Mouse (Mus musculus) neural tube, embryonic 15.5 days (tissue): ENCODE measurements around the gene Lypd5. TPM values are rescaled to one million over a fixed set of nuclear protein-coding genes. Genes with fewer than 3 reads are reported as not detected.

ENCODE experiments used
- ATAC-seq: fragments of 200-750 bp; cut with Nextera tagmentation; 2 replicates; pipeline ENCODE4 v1.8.0; 2017; ENCODE audit warnings: mild to moderate bottlenecking, moderate TSS enrichment, moderate library complexity; ENCODE audit not compliant: low FRiP score
- H3K27ac ChIP-seq: fragments of 300-500 bp; sonication (generic); replicated peaks from 2 replicates; pipeline ENCODE4 v1.5.1; 2015; ENCODE audit warnings: mild to moderate bottlenecking, inconsistent platforms
- H3K27me3 ChIP-seq: fragments of 300-500 bp; sonication (generic); replicated peaks from 2 replicates; pipeline ENCODE4 v1.6.1; 2015; ENCODE audit warnings: inconsistent platforms
- H3K36me3 ChIP-seq: fragments of 300-500 bp; sonication (generic); 2 replicates; pipeline ENCODE4 v1.6.1; 2015; ENCODE audit warnings: inconsistent platforms
- H3K4me1 ChIP-seq: fragments of 300-500 bp; sonication (generic); 2 replicates; pipeline ENCODE4 v1.6.1; 2015; ENCODE audit warnings: inconsistent platforms
- H3K4me2 ChIP-seq: fragments of 300-500 bp; sonication (generic); 2 replicates; pipeline ENCODE4 v1.6.1; 2015; ENCODE audit warnings: inconsistent platforms, mild to moderate bottlenecking, moderate library complexity
- H3K4me3 ChIP-seq: fragments of 300-500 bp; sonication (generic); replicated peaks from 2 replicates; pipeline ENCODE4 v1.5.1; 2015; ENCODE audit warnings: mild to moderate bottlenecking, inconsistent platforms
- H3K9ac ChIP-seq: fragments of 300-500 bp; sonication (generic); replicated peaks from 2 replicates; pipeline ENCODE4 v1.6.1; 2015; ENCODE audit warnings: mild to moderate bottlenecking, inconsistent platforms
- H3K9me3 ChIP-seq: fragments of 300-500 bp; sonication (generic); replicated peaks from 2 replicates; pipeline ENCODE4 v1.6.1; 2016; ENCODE audit warnings: inconsistent platforms
- WGBS: fragments of 180-500 bp; shearing (Covaris S2); methylation state at CpG from one replicate; pipeline ENCODE4 v1.1.7; 2015; ENCODE audit warnings: mixed read lengths; 5-methylcytosine and 5-hydroxymethylcytosine counted together
- microRNA-seq: library from miRNA; unstranded; fragments of <30 nt; microRNA quantifications from one replicate; pipeline ENCODE4, GENCODE M21; 2017
- polyA plus RNA-seq: library from polyadenylated mRNA; unstranded; fragments of >200 nt; fragmentation: Nextera tagmentation; extraction: Ambion mirVana; gene quantifications from 2 replicates; pipeline ENCODE4 v1.2.1, GENCODE M21; 2015

Lypd5 gene
- polyA plus RNA-seq, 1 experiment from 2014 or later: 0.06 TPM

GRCm38 (mm10) chr7:24402851-24403250 lies 53.9 kb downstream of the Lypd5 start:
- Histone ChIP-seq H3K27me3 (no peaks in the 10 kb centered on the region), H3K9me3 (no peaks in the 10 kb centered on the region), H3K36me3 (peaks cover 43% of the 10 kb centered on the region), H3K4me2 (no peak overlapping the region), H3K4me1 (peaks cover 30% of the 10 kb centered on the region), H3K27ac (no peak overlapping the region), H3K9ac (no peak overlapping the region), H3K4me3 (no peak overlapping the region)
- no peak for ATAC-seq
- 97% methylated on average over 9 of the region's 9 CpGs for WGBS

Small RNA genes lying within 50 kb of the gene (microRNA-seq; reads per million reads assigned to microRNA genes)
- not detected for gene Gm27592

Other genes with a start within 250 kb of the Lypd5 start
- 10.4 and 12.2 TPM in 2 replicates for gene Zfp112, start 236.9 kb upstream of the Lypd5 start, polyA plus RNA-seq
- 24.4 and 24.7 TPM in 2 replicates for gene Zfp235, start 215.0 kb upstream of the Lypd5 start, polyA plus RNA-seq
- 5.3 and 6.2 TPM in 2 replicates for gene Zfp114, start 174.1 kb upstream of the Lypd5 start, polyA plus RNA-seq
- gene Zfp111, start 137.8 kb upstream of the Lypd5 start, polyA plus RNA-seq: 5.1 and 5.9 TPM in 2 replicates
- 4.4 and 4.5 TPM in 2 replicates for gene Zfp109, start 111.6 kb upstream of the Lypd5 start, polyA plus RNA-seq
- 6.0 and 6.9 TPM in 2 replicates for gene Zfp108, start 94.4 kb upstream of the Lypd5 start, polyA plus RNA-seq
- gene Zfp93, start 78.8 kb upstream of the Lypd5 start, polyA plus RNA-seq: 6.3 and 8.8 TPM in 2 replicates
- 42.0 and 44.7 TPM in 2 replicates for gene Zfp61, start 48.0 kb upstream of the Lypd5 start, polyA plus RNA-seq
- 20.0 and 20.2 TPM in 2 replicates for gene Zfp94, start 32.5 kb upstream of the Lypd5 start, polyA plus RNA-seq
- 0.24 and 0.29 TPM in 2 replicates for gene Tescl, start 15.3 kb upstream of the Lypd5 start, polyA plus RNA-seq
- gene Kcnn4, start 21.1 kb downstream of the Lypd5 start, polyA plus RNA-seq: 3.0 and 11.2 TPM in 2 replicates
- gene Smg9, start 50.4 kb downstream of the Lypd5 start, polyA plus RNA-seq: 34.4 and 38.3 TPM in 2 replicates
- gene Irgc1, start 103.1 kb downstream of the Lypd5 start, polyA plus RNA-seq: not detected in 2 replicates
- 1.7 and 4.6 TPM in 2 replicates for gene Plaur, start 113.3 kb downstream of the Lypd5 start, polyA plus RNA-seq
- gene Cadm4, start 132.8 kb downstream of the Lypd5 start, polyA plus RNA-seq: 67.2 and 90.6 TPM in 2 replicates
- 215 and 282 TPM in 2 replicates for gene Zfp428, start 157.8 kb downstream of the Lypd5 start, polyA plus RNA-seq
- 0.98 and 1.2 TPM in 2 replicates for gene AC161166.1, start 163.3 kb downstream of the Lypd5 start, polyA plus RNA-seq
- gene Irgq, start 181.5 kb downstream of the Lypd5 start, polyA plus RNA-seq: 18.8 and 21.1 TPM in 2 replicates
- gene Pinlyp, start 196.9 kb downstream of the Lypd5 start, polyA plus RNA-seq: 0.51 TPM in 1 of 2 replicates, not detected in the other
- 60.2 and 75.0 TPM in 2 replicates for gene Xrcc1, start 197.1 kb downstream of the Lypd5 start, polyA plus RNA-seq
- gene Ethe1, start 238.3 kb downstream of the Lypd5 start, polyA plus RNA-seq: 29.3 and 33.2 TPM in 2 replicates
- gene Zfp575, start 238.4 kb downstream of the Lypd5 start, polyA plus RNA-seq: 12.9 and 17.5 TPM in 2 replicates